Mouse (Mus musculus) layer of hippocampus, adult 11-12 months (tissue): ENCODE measurements around the gene Mageb5.
"Not testable (repeated sequence)": the region's sequence is repeated elsewhere in the genome, so short reads cannot be mapped to it uniquely, and the experiment has no call there.

Experiments
- DNase-seq: peaks from one replicate; pipeline ENCODE4 v3.0.0; 2022; ENCODE audit warnings: low spot score

Mageb5 gene

DNA sequence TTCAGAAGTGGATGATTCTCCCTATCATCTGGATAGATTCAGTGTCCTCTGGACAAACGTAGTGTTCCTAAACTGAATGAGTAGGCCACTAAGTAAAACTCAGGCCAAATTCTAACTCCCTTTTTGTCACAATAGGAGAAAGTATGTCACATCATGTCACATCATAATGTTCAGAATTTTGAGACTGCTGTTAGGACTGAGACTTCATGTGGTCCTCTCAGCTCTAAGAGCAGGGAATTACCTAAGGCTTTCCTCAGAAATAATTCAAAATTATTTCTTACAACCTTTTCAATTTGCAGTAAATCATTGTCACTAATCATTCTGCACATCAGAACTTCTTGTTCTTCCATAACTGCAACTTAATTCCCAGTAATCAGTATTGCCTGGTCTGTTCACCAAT lies at the start of gene Mageb5:
TSS of gene Mageb5 (minus strand) at position 101 of the 400 bp plus-strand sequence.
- DNase-seq: not testable (repeated sequence)

DNA sequence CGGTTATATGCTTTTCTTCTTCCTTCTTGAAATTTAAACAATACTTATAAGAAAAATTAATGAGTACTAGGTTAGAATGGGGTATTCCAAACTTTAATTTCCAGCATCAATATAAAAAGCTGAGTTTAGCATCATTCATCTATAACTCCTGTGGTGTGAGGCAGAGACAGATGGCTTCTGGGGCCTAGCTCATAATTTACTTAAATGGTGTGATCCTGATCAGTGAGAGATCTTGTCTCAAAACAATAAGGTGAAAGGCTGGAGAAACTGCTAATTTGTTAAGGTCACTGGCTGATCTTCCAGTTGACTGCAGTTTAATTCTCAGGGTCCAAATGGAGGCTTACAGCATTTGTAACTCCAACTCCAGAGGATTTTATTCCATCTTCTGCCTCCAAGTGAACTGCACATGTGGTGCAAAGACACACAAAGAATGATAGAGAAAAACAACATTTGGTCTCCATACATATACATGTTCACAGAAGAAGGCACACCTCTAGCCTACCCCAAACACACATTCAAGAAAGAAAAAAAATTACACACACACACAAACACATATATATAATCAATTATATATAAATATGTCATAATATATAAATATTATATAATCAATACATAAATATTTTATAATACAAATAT lies 23.1 kb downstream of the Mageb5 start:
- not testable (repeated sequence) for DNase-seq
